Comparison of ENCODE assay signal across 28 mouse cellular contexts in the genomic region with DNA sequence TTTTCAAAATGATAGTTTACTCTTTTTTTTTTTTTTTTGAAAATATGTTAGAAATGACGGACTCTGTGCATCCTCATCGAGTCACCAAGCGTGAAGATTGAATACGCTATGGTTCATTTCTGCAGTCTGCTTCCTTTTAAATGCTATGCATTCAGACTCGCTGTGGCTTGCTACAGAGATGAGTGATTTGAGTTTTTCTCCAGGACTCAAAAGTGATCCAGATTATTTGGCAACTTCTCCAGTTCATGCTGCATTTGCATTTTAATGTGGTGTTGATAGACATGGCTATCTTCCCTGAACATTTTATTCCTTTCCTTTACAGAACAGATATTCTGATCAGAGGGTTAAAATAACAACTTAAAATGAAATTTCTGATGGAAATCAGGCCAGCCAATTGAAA.
A peak's percentile ranks its signal among the peaks of the same experiment; 100 is the strongest.
DNase-seq lines count a peak whose midpoint lies in the region; ATAC-seq lines count a peak whose summit lies in the region.
"Had no signal": no experiment of that assay in that cellular context is flagged by ENCODE, and none has a peak within 500 bp of the region (broad histone marks: within the 10 kb centered on the region; RNA-seq: fewer than 3 reads in every experiment).

No protein-coding gene starts in this region.

- 0 out of 2 replicates have a peak, but pooled peaks have one; percentile 35 for ATAC-seq in hindbrain, embryonic 12.5 days (ENCODE audit: low FRiP score)
- ATAC-seq in hindbrain, embryonic 14.5 days (ENCODE audit: low FRiP score), result no peak
- ATAC-seq in neural tube, embryonic 13.5 days (ENCODE audit: low read depth), result no peak
- no peak for ATAC-seq in neural tube, embryonic 15.5 days (ENCODE audit: low FRiP score)
- ATAC-seq in midbrain, embryonic 12.5 days (ENCODE audit: low FRiP score, low read depth), result peak; percentile 27; the same call in 1 of the 2 replicates
- no peak for ATAC-seq in megakaryocyte, adult 5-6 weeks (ENCODE audit: poor library complexity, severe bottlenecking)
- ATAC-seq: intestine, embryonic 15.5 days had no signal

- intact Hi-C loops in left cerebral cortex, postnatal 4 days (cut with DNase I), result no loop called here

- no peak overlapping the region for H3K9ac ChIP-seq in hindbrain, embryonic 12.5 days
- no peak overlapping the region for H3K9ac ChIP-seq in hindbrain, embryonic 14.5 days
- H3K9ac ChIP-seq in neural tube, embryonic 13.5 days, result no peak overlapping the region
- H3K9ac ChIP-seq in neural tube, embryonic 15.5 days (replicated peaks), result no peak overlapping the region
- H3K9ac ChIP-seq in midbrain, embryonic 12.5 days (replicated peaks), result no peak overlapping the region
- H3K9ac ChIP-seq: embryonic facial prominence, embryonic 12.5 days; heart, embryonic 13.5 days; intestine, embryonic 15.5 days; limb, embryonic 15.5 days; liver, embryonic 13.5 days had no signal

- H3K36me3 ChIP-seq in hindbrain, embryonic 12.5 days, result no peaks in the 10 kb centered on the region
- H3K36me3 ChIP-seq in hindbrain, embryonic 14.5 days (replicated peaks; ENCODE audit: control insufficient read depth, insufficient read depth), result no peaks in the 10 kb centered on the region
- no peaks in the 10 kb centered on the region for H3K36me3 ChIP-seq in neural tube, embryonic 13.5 days
- no peaks in the 10 kb centered on the region for H3K36me3 ChIP-seq in neural tube, embryonic 15.5 days
- no peaks in the 10 kb centered on the region for H3K36me3 ChIP-seq in midbrain, embryonic 12.5 days
- H3K36me3 ChIP-seq: embryonic facial prominence, embryonic 12.5 days; forebrain, embryonic 10.5 days; heart, embryonic 13.5 days; intestine, embryonic 15.5 days; limb, embryonic 10.5 days; limb, embryonic 15.5 days; liver, embryonic 13.5 days had no signal

- H3K27me3 ChIP-seq in hindbrain, embryonic 12.5 days, result no peaks in the 10 kb centered on the region
- no peaks in the 10 kb centered on the region; the same call in 1 of the 2 replicates for H3K27me3 ChIP-seq in hindbrain, embryonic 14.5 days (ENCODE audit: control insufficient read depth, insufficient read depth, low read length)
- H3K27me3 ChIP-seq in neural tube, embryonic 13.5 days, result no peaks in the 10 kb centered on the region
- no peaks in the 10 kb centered on the region for H3K27me3 ChIP-seq in neural tube, embryonic 15.5 days (replicated peaks)
- no peaks in the 10 kb centered on the region for H3K27me3 ChIP-seq in midbrain, embryonic 12.5 days
- H3K27me3 ChIP-seq: embryonic facial prominence, embryonic 12.5 days; heart, embryonic 13.5 days; intestine, embryonic 15.5 days; limb, embryonic 15.5 days; liver, embryonic 13.5 days had no signal

- peak overlapping the region; percentile 30 for H3K4me2 ChIP-seq in hindbrain, embryonic 12.5 days (replicated peaks)
- no peak overlapping the region for H3K4me2 ChIP-seq in hindbrain, embryonic 14.5 days (replicated peaks)
- peak overlapping the region; percentile 34; the same call in 1 of the 2 replicates for H3K4me2 ChIP-seq in neural tube, embryonic 13.5 days
- H3K4me2 ChIP-seq in neural tube, embryonic 15.5 days, result no peak overlapping the region
- peak overlapping the region; percentile 39; the same call in 1 of the 2 replicates for H3K4me2 ChIP-seq in midbrain, embryonic 12.5 days (replicated peaks)
- H3K4me2 ChIP-seq: embryonic facial prominence, embryonic 12.5 days; intestine, embryonic 15.5 days; limb, embryonic 15.5 days; liver, embryonic 13.5 days had no signal

- H3K4me1 ChIP-seq in hindbrain, embryonic 12.5 days, result peaks cover 6% of the 10 kb centered on the region; the same call in 1 of the 2 replicates
- no peaks in the 10 kb centered on the region for H3K4me1 ChIP-seq in hindbrain, embryonic 14.5 days (replicated peaks; ENCODE audit: control insufficient read depth, insufficient read depth, low read length)
- 0 out of 2 replicates have a peak, but pooled peaks cover 3% of the 10 kb centered on the region for H3K4me1 ChIP-seq in neural tube, embryonic 13.5 days (replicated peaks)
- no peaks in the 10 kb centered on the region for H3K4me1 ChIP-seq in neural tube, embryonic 15.5 days
- peaks cover 8% of the 10 kb centered on the region; the same call in 1 of the 2 replicates for H3K4me1 ChIP-seq in midbrain, embryonic 12.5 days
- H3K4me1 ChIP-seq: embryonic facial prominence, embryonic 12.5 days; intestine, embryonic 15.5 days; limb, embryonic 10.5 days; limb, embryonic 15.5 days; liver, embryonic 13.5 days had no signal

- no peak for DNase-seq in hindbrain, embryonic 14.5 days (ENCODE audit: low spot score)
- DNase-seq in left cerebral cortex, postnatal 4 days, result no peak
- DNase-seq: adrenal gland, postnatal 25 days; cerebellum, adult 9-10 months; cerebellum, postnatal 36 days; gastrocnemius, postnatal 10 days; heart, postnatal 10 days; kidney, adult 2 months; kidney, postnatal 36 days; liver, embryonic 13.5 days; lung, adult 2 months; lung, postnatal 14 days; right cerebral cortex, postnatal 4 days; thymus, adult 18-20 months; thymus, postnatal 25 days had no signal

- H3K27ac ChIP-seq in hindbrain, embryonic 12.5 days, result no peak overlapping the region
- H3K27ac ChIP-seq in hindbrain, embryonic 14.5 days, result no peak overlapping the region
- H3K27ac ChIP-seq in neural tube, embryonic 13.5 days (replicated peaks), result no peak overlapping the region
- H3K27ac ChIP-seq in neural tube, embryonic 15.5 days (replicated peaks), result no peak overlapping the region
- 0 out of 2 replicates have a peak overlapping the region, but pooled peaks have one; percentile 52 for H3K27ac ChIP-seq in midbrain, embryonic 12.5 days (replicated peaks)
- H3K27ac ChIP-seq: embryonic facial prominence, embryonic 12.5 days; intestine, embryonic 15.5 days; layer of hippocampus, adult 2 months; limb, embryonic 10.5 days; limb, embryonic 15.5 days; liver, embryonic 13.5 days; stomach, postnatal 0 days had no signal

- WGBS in hindbrain, embryonic 12.5 days, result 48% methylated on average over 5 of the region's 5 CpGs
- WGBS in hindbrain, embryonic 14.5 days, result 35% methylated on average over 5 of the region's 5 CpGs
- WGBS in neural tube, embryonic 13.5 days, result 44% methylated on average over 5 of the region's 5 CpGs
- 43% methylated on average over 5 of the region's 5 CpGs for WGBS in neural tube, embryonic 15.5 days
- 59% methylated on average over 5 of the region's 5 CpGs for WGBS in midbrain, embryonic 12.5 days

- H3K9me3 ChIP-seq in hindbrain, embryonic 12.5 days (replicated peaks), result no peaks in the 10 kb centered on the region
- no peaks in the 10 kb centered on the region for H3K9me3 ChIP-seq in hindbrain, embryonic 14.5 days (ENCODE audit: control insufficient read depth, low read length)
- no peaks in the 10 kb centered on the region for H3K9me3 ChIP-seq in neural tube, embryonic 13.5 days
- H3K9me3 ChIP-seq in neural tube, embryonic 15.5 days (replicated peaks), result no peaks in the 10 kb centered on the region
- H3K9me3 ChIP-seq in midbrain, embryonic 12.5 days, result no peaks in the 10 kb centered on the region
- H3K9me3 ChIP-seq: embryonic facial prominence, embryonic 12.5 days; forebrain, embryonic 10.5 days; heart, embryonic 13.5 days; intestine, embryonic 15.5 days; limb, embryonic 10.5 days; limb, embryonic 15.5 days; liver, embryonic 13.5 days had no signal

- no peak overlapping the region for H3K4me3 ChIP-seq in hindbrain, embryonic 12.5 days
- H3K4me3 ChIP-seq in hindbrain, embryonic 14.5 days (replicated peaks; ENCODE audit: low read length), result no peak overlapping the region
- no peak overlapping the region for H3K4me3 ChIP-seq in neural tube, embryonic 13.5 days
- H3K4me3 ChIP-seq in neural tube, embryonic 15.5 days (replicated peaks), result no peak overlapping the region
- no peak overlapping the region for H3K4me3 ChIP-seq in midbrain, embryonic 12.5 days
- H3K4me3 ChIP-seq: embryonic facial prominence, embryonic 12.5 days; heart, embryonic 13.5 days; intestine, embryonic 15.5 days; layer of hippocampus, adult 2 months; limb, embryonic 10.5 days; limb, embryonic 15.5 days; liver, embryonic 13.5 days had no signal

Comparison
In these comparisons a context has a peak if more than half of its experiments do, and no peak if none do; other contexts are left out.
1. ATAC-seq: peak in hindbrain, embryonic 12.5 days (single experiment) and midbrain, embryonic 12.5 days (single experiment); none in hindbrain, embryonic 14.5 days (single experiment), neural tube, embryonic 13.5 days (single experiment), neural tube, embryonic 15.5 days (single experiment) and megakaryocyte, adult 5-6 weeks (single experiment).
2. H3K4me2 ChIP-seq: peak in hindbrain, embryonic 12.5 days (single experiment), neural tube, embryonic 13.5 days (single experiment) and midbrain, embryonic 12.5 days (single experiment); none in hindbrain, embryonic 14.5 days (single experiment) and neural tube, embryonic 15.5 days (single experiment).